Mouse (Mus musculus) embryonic fibroblast, embryonic 13.5 days (primary cell): ENCODE data around the gene Cnbd2. TPM values are rescaled to one million over a fixed set of nuclear protein-coding genes. Genes with fewer than 3 reads are reported as not detected.

ENCODE experiments used
- H3K27ac ChIP-seq: 2 replicates; pipeline ENCODE4 v1.5.1; 2012; ENCODE audit warnings: low read length, control low read depth, inconsistent platforms; ENCODE audit not compliant: insufficient read depth
- H3K4me1 ChIP-seq: 2 replicates; pipeline ENCODE4 v1.6.1; 2011; ENCODE audit warnings: low read length; ENCODE audit not compliant: control insufficient read depth, insufficient read depth
- H3K4me3 ChIP-seq: 2 replicates; pipeline ENCODE4 v1.5.1; 2011; ENCODE audit warnings: mild to moderate bottlenecking, control low read depth, low read length; ENCODE audit not compliant: insufficient read depth
- CTCF ChIP-seq: IDR thresholded peaks from 2 replicates; pipeline ENCODE4 v1.5.1; 2011; ENCODE audit warnings: mild to moderate bottlenecking, control low read depth, low read length, moderate library complexity, borderline replicate concordance; ENCODE audit not compliant: insufficient read depth
- POLR2A ChIP-seq: IDR thresholded peaks from 2 replicates; pipeline ENCODE4 v1.6.1; 2011; ENCODE audit warnings: low read depth, mild to moderate bottlenecking, control low read depth, low read length, moderate library complexity
- polyA plus RNA-seq: library from polyadenylated mRNA; stranded (reverse); fragments of >200 nt; gene quantifications from 2 replicates; pipeline ENCODE4 v1.2.4, GENCODE M21; 2011; ENCODE audit warnings: low read depth; ENCODE audit not compliant: missing spikeins, insufficient read length

The Cnbd2 gene
- polyA plus RNA-seq, 1 experiment, result 3.4 TPM

GRCm38 (mm10) chr2:156330681-156331080 lies 18.6 kb downstream of the Cnbd2 start:
- Histone ChIP-seq H3K27ac (no peak overlapping the region), H3K4me1 (no peaks in the 10 kb centered on the region), H3K4me3 (no peak overlapping the region)
- TF ChIP-seq CTCF (no peak), POLR2A (no peak)

GRCm38 (mm10) chr2:156331446-156331965 lies 19.4 kb downstream of the Cnbd2 start:
- no peak overlapping the region for H3K27ac ChIP-seq
- TF ChIP-seq CTCF (no peak), POLR2A (no peak)
- no peak overlapping the region for H3K4me3 ChIP-seq
- H3K4me1 ChIP-seq, result no peaks in the 10 kb centered on the region

GRCm38 (mm10) chr2:156340078-156340477 lies 28.0 kb downstream of the Cnbd2 start:
- Histone ChIP-seq H3K4me3 (no peak overlapping the region), H3K4me1 (no peaks in the 10 kb centered on the region), H3K27ac (no peak overlapping the region)
- TF ChIP-seq POLR2A, result no peak
- no peak for TF ChIP-seq CTCF

GRCm38 (mm10) chr2:156344775-156345532 lies 32.9 kb downstream of the Cnbd2 start:
- Histone ChIP-seq H3K4me3 (no peak overlapping the region), H3K4me1 (no peaks in the 10 kb centered on the region), H3K27ac (no peak overlapping the region)
- no peak for TF ChIP-seq CTCF
- no peak for TF ChIP-seq POLR2A

GRCm38 (mm10) chr2:156348812-156349211 lies 36.7 kb downstream of the Cnbd2 start:
- Histone ChIP-seq H3K27ac (no peak overlapping the region), H3K4me1 (no peaks in the 10 kb centered on the region), H3K4me3 (no peak overlapping the region)
- TF ChIP-seq CTCF, result no peak
- TF ChIP-seq POLR2A, result no peak

GRCm38 (mm10) chr2:156349286-156349848 lies 37.3 kb downstream of the Cnbd2 start:
- Histone ChIP-seq H3K4me1 (no peaks in the 10 kb centered on the region), H3K4me3 (no peak overlapping the region), H3K27ac (no peak overlapping the region)
- no peak for TF ChIP-seq CTCF
- TF ChIP-seq POLR2A, result no peak

- TF ChIP-seq CTCF, result no peak
- no peak for TF ChIP-seq POLR2A
Measured at GRCm38 (mm10) chr2:156351243-156351642, 39.1 kb downstream of the Cnbd2 start.

GRCm38 (mm10) chr2:156352413-156353165 lies 40.5 kb downstream of the Cnbd2 start:
- no peak overlapping the region for H3K4me3 ChIP-seq
- H3K27ac ChIP-seq, result no peak overlapping the region
- peak; percentile 11; the same call in 1 of the 2 replicates for TF ChIP-seq CTCF
- no peak for TF ChIP-seq POLR2A
- H3K4me1 ChIP-seq, result no peaks in the 10 kb centered on the region

More at GRCm38 (mm10) chr2:156351243-156351642, 39.1 kb downstream of the Cnbd2 start:
- no peak overlapping the region for H3K27ac ChIP-seq
- no peak overlapping the region for H3K4me3 ChIP-seq
- H3K4me1 ChIP-seq, result no peaks in the 10 kb centered on the region

GRCm38 (mm10) chr2:156353265-156353692 lies 41.2 kb downstream of the Cnbd2 start:
- H3K27ac ChIP-seq, result no peak overlapping the region
- TF ChIP-seq POLR2A, result no peak
- TF ChIP-seq CTCF, result no peak
- H3K4me1 ChIP-seq, result no peaks in the 10 kb centered on the region
- H3K4me3 ChIP-seq, result no peak overlapping the region
